Mouse (Mus musculus): ENCODE data around the gene Atad5.
"Not testable (repeated sequence)": the region's sequence is repeated elsewhere in the genome, so short reads cannot be mapped to it uniquely, and the experiment has no call there.

Gene Atad5

GRCm38 (mm10) chr11:80081786-80082319 is 7.3 kb upstream of the Atad5 start:
- DNase-seq = no peak

GRCm38 (mm10) chr11:80085356-80086055 is 3.7 kb upstream of the Atad5 start:
- no peak for DNase-seq

- peak; percentile 81 for DNase-seq
Observed at GRCm38 (mm10) chr11:80086844-80087243, 2.4 kb upstream of the Atad5 start.

GRCm38 (mm10) chr11:80089817-80090214 is 616 bp downstream of the Atad5 start:
- no peak for DNase-seq

GRCm38 (mm10) chr11:80090555-80091164 is 1.5 kb downstream of the Atad5 start:
- DNase-seq = no peak

GRCm38 (mm10) chr11:80098444-80099056 is 9.3 kb downstream of the Atad5 start:
- DNase-seq = no peak

- no peak for DNase-seq
Observed at GRCm38 (mm10) chr11:80101298-80101697, 12.1 kb downstream of the Atad5 start.

GRCm38 (mm10) chr11:80104407-80104806 is 15.2 kb downstream of the Atad5 start:
- no peak for DNase-seq

- no peak for DNase-seq
Observed at GRCm38 (mm10) chr11:80116411-80116810, 27.2 kb downstream of the Atad5 start.

GRCm38 (mm10) chr11:80132050-80132449 is 42.9 kb downstream of the Atad5 start:
- no peak for DNase-seq

- DNase-seq = no peak
Observed at GRCm38 (mm10) chr11:80134744-80135143, 45.5 kb downstream of the Atad5 start.

GRCm38 (mm10) chr11:80135954-80136683 is 46.9 kb downstream of the Atad5 start:
- no peak for DNase-seq

- no peak for DNase-seq
Observed at GRCm38 (mm10) chr11:80136786-80137185, 47.6 kb downstream of the Atad5 start.

- DNase-seq = no peak
Observed at GRCm38 (mm10) chr11:80137773-80138172, 48.6 kb downstream of the Atad5 start.

- DNase-seq = peak; percentile 87
Observed at GRCm38 (mm10) chr11:80141825-80142521, 52.8 kb downstream of the Atad5 start, which contains the start of gene Tefm. TSS of gene Tefm (minus strand) at chr11:80142175.

- no peak for DNase-seq
Observed at GRCm38 (mm10) chr11:80142872-80143271, 53.7 kb downstream of the Atad5 start.

- DNase-seq = no peak
Observed at GRCm38 (mm10) chr11:80145787-80146275, 56.6 kb downstream of the Atad5 start.

- no peak for DNase-seq
Observed at GRCm38 (mm10) chr11:80147748-80148147, 58.5 kb downstream of the Atad5 start.

- DNase-seq = no peak
Observed at GRCm38 (mm10) chr11:80148313-80148712, 59.1 kb downstream of the Atad5 start.

- not testable (repeated sequence) for DNase-seq
Observed at GRCm38 (mm10) chr11:80148974-80149373, 59.8 kb downstream of the Atad5 start.

- DNase-seq = no peak
Observed at GRCm38 (mm10) chr11:80149412-80150023, 60.3 kb downstream of the Atad5 start.

GRCm38 (mm10) chr11:80150566-80150965 is 61.4 kb downstream of the Atad5 start:
- DNase-seq = no peak
